Mouse (Mus musculus): ENCODE measurements at regions not wholly inside any gene's neighbourhood (a gene's known extent, or its start where the extent isn't known, plus 50 kb on each side); places are given as distances from the start of the nearest gene placed in this dataset.

GRCm38 (mm10) chr2:170280733-170281132, 132.8 kb upstream of the Zfp217 start:
- peaks cover 7% of the 10 kb centered on the region for H3K27me3 ChIP-seq (replicated peaks)
- H3K4me1 ChIP-seq = peaks cover 12% of the 10 kb centered on the region
- TF ChIP-seq FLI1 (IDR thresholded peaks at IDR 0.05; ENCODE audit: low read length) = no peak
- TF ChIP-seq GATA1 (IDR thresholded peaks at IDR 0.05; ENCODE audit: borderline replicate concordance, low read length) = no peak
- no peaks in the 10 kb centered on the region for H3K36me3 ChIP-seq (replicated peaks; ENCODE audit: low read length)
- H3K4me3 ChIP-seq (replicated peaks) = no peak overlapping the region
- H3K9me3 ChIP-seq = peaks cover under 1% of the 10 kb centered on the region; the same call in 1 of the 2 replicates

GRCm38 (mm10) chr2:170277896-170278295, 130.0 kb upstream of the Zfp217 start:
- no peak for TF ChIP-seq FLI1 (IDR thresholded peaks at IDR 0.05; ENCODE audit: low read length)
- no peak for TF ChIP-seq GATA1 (IDR thresholded peaks at IDR 0.05; ENCODE audit: borderline replicate concordance, low read length)
- H3K9me3 ChIP-seq = peaks cover 13% of the 10 kb centered on the region
- no peak overlapping the region for H3K4me3 ChIP-seq (replicated peaks)
- H3K36me3 ChIP-seq (replicated peaks; ENCODE audit: low read length) = no peaks in the 10 kb centered on the region
- H3K27me3 ChIP-seq (replicated peaks) = peaks cover 5% of the 10 kb centered on the region
- H3K4me1 ChIP-seq = peaks cover 9% of the 10 kb centered on the region

GRCm38 (mm10) chr2:170277182-170277767, 129.4 kb upstream of the Zfp217 start:
- H3K9me3 ChIP-seq = peaks cover 15% of the 10 kb centered on the region
- H3K27me3 ChIP-seq (replicated peaks) = peaks cover 5% of the 10 kb centered on the region
- H3K4me3 ChIP-seq (replicated peaks) = no peak overlapping the region
- no peaks in the 10 kb centered on the region for H3K36me3 ChIP-seq (replicated peaks; ENCODE audit: low read length)
- H3K4me1 ChIP-seq = peaks cover 9% of the 10 kb centered on the region
- TF ChIP-seq GATA1 (IDR thresholded peaks at IDR 0.05; ENCODE audit: borderline replicate concordance, low read length) (no peak), FLI1 (IDR thresholded peaks at IDR 0.05; ENCODE audit: low read length) (no peak)

- Histone ChIP-seq H3K27me3 (replicated peaks) (peaks cover 7% of the 10 kb centered on the region), H3K36me3 (replicated peaks; ENCODE audit: low read length) (no peaks in the 10 kb centered on the region), H3K4me1 (peaks cover 9% of the 10 kb centered on the region), H3K4me3 (replicated peaks) (no peak overlapping the region), H3K9me3 (peaks cover 24% of the 10 kb centered on the region)
- TF ChIP-seq GATA1 (IDR thresholded peaks at IDR 0.05; ENCODE audit: borderline replicate concordance, low read length) = no peak
These were observed 127.8 kb upstream of the Zfp217 start for GRCm38 (mm10) chr2:170275687-170276086.

GRCm38 (mm10) chr2:170269926-170270577, 122.1 kb upstream of the Zfp217 start:
- H3K4me3 ChIP-seq (replicated peaks) = no peak overlapping the region
- TF ChIP-seq FLI1 (IDR thresholded peaks at IDR 0.05; ENCODE audit: low read length) (no peak), GATA1 (IDR thresholded peaks at IDR 0.05; ENCODE audit: borderline replicate concordance, low read length) (no peak)

GRCm38 (mm10) chr2:170268080-170268479, 120.2 kb upstream of the Zfp217 start:
- no peaks in the 10 kb centered on the region for H3K36me3 ChIP-seq (replicated peaks; ENCODE audit: low read length)
- H3K9me3 ChIP-seq = peaks cover 11% of the 10 kb centered on the region
- H3K4me3 ChIP-seq (replicated peaks) = no peak overlapping the region
- peaks cover 8% of the 10 kb centered on the region; the same call in 1 of the 2 replicates for H3K4me1 ChIP-seq
- TF ChIP-seq GATA1 (IDR thresholded peaks at IDR 0.05; ENCODE audit: borderline replicate concordance, low read length) (no peak), FLI1 (IDR thresholded peaks at IDR 0.05; ENCODE audit: low read length) (no peak)
- peaks cover 10% of the 10 kb centered on the region for H3K27me3 ChIP-seq (replicated peaks)

More at GRCm38 (mm10) chr2:170269926-170270577, 122.1 kb upstream of the Zfp217 start:
- Histone ChIP-seq H3K36me3 (replicated peaks; ENCODE audit: low read length) (no peaks in the 10 kb centered on the region), H3K4me1 (peaks cover 3% of the 10 kb centered on the region; the same call in 1 of the 2 replicates), H3K27me3 (replicated peaks) (peaks cover 10% of the 10 kb centered on the region), H3K9me3 (peaks cover 17% of the 10 kb centered on the region)

GRCm38 (mm10) chr2:170267152-170267551, 119.2 kb upstream of the Zfp217 start:
- Histone ChIP-seq H3K9me3 (peaks cover 8% of the 10 kb centered on the region), H3K27me3 (replicated peaks) (peaks cover 8% of the 10 kb centered on the region), H3K36me3 (replicated peaks; ENCODE audit: low read length) (no peaks in the 10 kb centered on the region), H3K4me1 (peaks cover 8% of the 10 kb centered on the region; the same call in 1 of the 2 replicates), H3K4me3 (replicated peaks) (no peak overlapping the region)
- TF ChIP-seq GATA1 (IDR thresholded peaks at IDR 0.05; ENCODE audit: borderline replicate concordance, low read length) (no peak), FLI1 (IDR thresholded peaks at IDR 0.05; ENCODE audit: low read length) (no peak)

GRCm38 (mm10) chr2:170266407-170267101, 118.7 kb upstream of the Zfp217 start:
- peak overlapping the region; percentile 59 for H3K4me3 ChIP-seq (replicated peaks)
- TF ChIP-seq FLI1 (IDR thresholded peaks at IDR 0.05; ENCODE audit: low read length) = no peak
- TF ChIP-seq GATA1 (IDR thresholded peaks at IDR 0.05; ENCODE audit: borderline replicate concordance, low read length) = no peak
- H3K4me1 ChIP-seq = peaks cover 8% of the 10 kb centered on the region; the same call in 1 of the 2 replicates
- H3K9me3 ChIP-seq = peaks cover 2% of the 10 kb centered on the region
- no peaks in the 10 kb centered on the region for H3K36me3 ChIP-seq (replicated peaks; ENCODE audit: low read length)
- peaks cover 7% of the 10 kb centered on the region for H3K27me3 ChIP-seq (replicated peaks)

GRCm38 (mm10) chr2:170263594-170263993, 115.7 kb upstream of the Zfp217 start:
- Histone ChIP-seq H3K4me3 (replicated peaks) (no peak overlapping the region), H3K27me3 (replicated peaks) (peaks cover 5% of the 10 kb centered on the region), H3K4me1 (peaks cover 14% of the 10 kb centered on the region; the same call in 1 of the 2 replicates), H3K36me3 (replicated peaks; ENCODE audit: low read length) (no peaks in the 10 kb centered on the region), H3K9me3 (peaks cover 9% of the 10 kb centered on the region)
- TF ChIP-seq GATA1 (IDR thresholded peaks at IDR 0.05; ENCODE audit: borderline replicate concordance, low read length) (no peak), FLI1 (IDR thresholded peaks at IDR 0.05; ENCODE audit: low read length) (no peak)

GRCm38 (mm10) chr2:170261191-170261590, 113.3 kb upstream of the Zfp217 start:
- Histone ChIP-seq H3K4me3 (replicated peaks) (peak overlapping the region; percentile 28), H3K4me1 (peaks cover 32% of the 10 kb centered on the region), H3K36me3 (replicated peaks; ENCODE audit: low read length) (no peaks in the 10 kb centered on the region), H3K9me3 (peaks cover 9% of the 10 kb centered on the region), H3K27me3 (replicated peaks) (no peaks in the 10 kb centered on the region)
- no peak for TF ChIP-seq FLI1 (IDR thresholded peaks at IDR 0.05; ENCODE audit: low read length)
- no peak for TF ChIP-seq GATA1 (IDR thresholded peaks at IDR 0.05; ENCODE audit: borderline replicate concordance, low read length)
